Mouse (Mus musculus) forebrain, embryonic 15.5 days (tissue): ENCODE results near the gene Oprd1. TPM values are rescaled to one million over a fixed set of nuclear protein-coding genes. Genes with fewer than 3 reads are reported as not detected.
A peak's percentile ranks its signal among the peaks of the same experiment; 100 is the strongest.

ENCODE experiments used
- ATAC-seq: fragments of 200-750 bp; cut with Nextera tagmentation; replicated peaks from 2 replicates; pipeline ENCODE4 v1.8.0; 2017; ENCODE audit warnings: mild to moderate bottlenecking, moderate TSS enrichment, moderate library complexity
- H3K27ac ChIP-seq: fragments of 300-500 bp; sonication (generic); replicated peaks from 2 replicates; pipeline ENCODE4 v1.5.1; 2015; ENCODE audit warnings: mild to moderate bottlenecking, inconsistent platforms
- H3K27me3 ChIP-seq: fragments of 300-500 bp; sonication (generic); 2 replicates; pipeline ENCODE4 v1.6.1; 2015; ENCODE audit warnings: inconsistent platforms
- H3K36me3 ChIP-seq: fragments of 300-500 bp; sonication (generic); 2 replicates; pipeline ENCODE4 v1.6.1; 2015; ENCODE audit warnings: mild to moderate bottlenecking, inconsistent platforms
- H3K4me1 ChIP-seq: fragments of 300-500 bp; sonication (generic); 2 replicates; pipeline ENCODE4 v1.6.1; 2015; ENCODE audit warnings: inconsistent platforms
- H3K4me2 ChIP-seq: fragments of 300-500 bp; sonication (generic); replicated peaks from 2 replicates; pipeline ENCODE4 v1.6.1; 2015; ENCODE audit warnings: mild to moderate bottlenecking, inconsistent platforms
- H3K4me3 ChIP-seq: fragments of 300-500 bp; sonication (generic); 2 replicates; pipeline ENCODE4 v1.5.1; 2015; ENCODE audit warnings: mild to moderate bottlenecking, inconsistent platforms
- H3K9ac ChIP-seq: fragments of 300-500 bp; sonication (generic); replicated peaks from 2 replicates; pipeline ENCODE4 v1.6.1; 2015; ENCODE audit warnings: mild to moderate bottlenecking, inconsistent platforms
- H3K9me3 ChIP-seq: fragments of 300-500 bp; sonication (generic); 2 replicates; pipeline ENCODE4 v1.6.1; 2016; ENCODE audit warnings: inconsistent platforms
- WGBS: fragments of 180-500 bp; shearing (Covaris S2); methylation state at CpG from one replicate; pipeline ENCODE4 v1.1.7; 2015; ENCODE audit warnings: mixed read lengths; 5-methylcytosine and 5-hydroxymethylcytosine counted together
- polyA plus RNA-seq: library from polyadenylated mRNA; unstranded; fragments of >200 nt; fragmentation: Nextera tagmentation; extraction: Ambion mirVana; gene quantifications from 2 replicates; pipeline ENCODE4 v1.2.1, GENCODE M21; 2015

Oprd1 gene
- polyA plus RNA-seq, 1 experiment from 2014 or later: 0.11 TPM

DNA sequence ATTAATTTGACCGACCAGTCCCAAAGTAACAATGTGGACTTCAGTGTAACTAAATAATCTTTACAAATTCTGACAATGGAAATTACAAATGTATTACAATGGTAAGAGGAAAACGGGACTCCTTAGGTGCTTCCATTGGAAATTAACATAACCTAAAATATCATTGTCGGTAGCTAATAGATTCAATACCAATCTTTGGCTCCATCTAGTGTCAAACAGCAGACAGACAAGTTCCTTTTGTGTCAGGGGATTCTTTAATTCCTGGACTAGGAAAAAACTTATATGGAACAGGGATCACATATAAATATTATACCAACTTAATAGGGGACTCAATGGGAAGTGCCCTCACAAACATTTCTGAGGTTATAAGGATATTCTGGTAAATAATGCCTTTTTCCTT lies 43.1 kb downstream of the Oprd1 start:
- WGBS: 27% methylated on average over 3 of the region's 3 CpGs
- Histone ChIP-seq H3K4me2 (no peak overlapping the region), H3K36me3 (no peaks in the 10 kb centered on the region), H3K27ac (no peak overlapping the region), H3K4me1 (no peaks in the 10 kb centered on the region), H3K9ac (no peak overlapping the region), H3K9me3 (no peaks in the 10 kb centered on the region), H3K4me3 (no peak overlapping the region), H3K27me3 (no peaks in the 10 kb centered on the region)
- no peak for ATAC-seq

DNA sequence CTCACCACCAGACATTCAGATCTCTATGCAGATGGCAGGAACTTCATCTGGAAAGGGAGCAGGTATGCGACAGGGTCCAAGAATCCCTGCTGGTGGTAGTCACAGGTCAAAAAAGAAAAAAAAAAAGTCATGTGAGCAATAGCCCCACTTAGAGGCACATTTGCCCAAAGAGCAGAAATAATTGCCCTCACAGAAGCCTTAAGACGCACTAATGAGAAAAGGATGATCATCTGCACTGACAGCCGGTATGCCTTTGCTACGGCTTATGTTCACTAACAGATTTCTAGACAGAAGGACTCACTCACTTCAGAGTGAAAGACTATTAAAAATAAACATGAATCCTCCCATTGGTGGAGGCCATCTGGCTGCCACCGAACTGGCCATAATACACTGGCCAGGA lies 44.7 kb downstream of the Oprd1 start:
- no peaks in the 10 kb centered on the region for H3K4me1 ChIP-seq
- H3K27me3 ChIP-seq: no peaks in the 10 kb centered on the region
- ATAC-seq: no peak
- no peak overlapping the region for H3K27ac ChIP-seq
- no peak overlapping the region for H3K4me2 ChIP-seq
- H3K4me3 ChIP-seq: no peak overlapping the region
- no peaks in the 10 kb centered on the region for H3K36me3 ChIP-seq
- no peaks in the 10 kb centered on the region for H3K9me3 ChIP-seq
- no peak overlapping the region for H3K9ac ChIP-seq
- 75% methylated on average over 5 of the region's 5 CpGs for WGBS

DNA sequence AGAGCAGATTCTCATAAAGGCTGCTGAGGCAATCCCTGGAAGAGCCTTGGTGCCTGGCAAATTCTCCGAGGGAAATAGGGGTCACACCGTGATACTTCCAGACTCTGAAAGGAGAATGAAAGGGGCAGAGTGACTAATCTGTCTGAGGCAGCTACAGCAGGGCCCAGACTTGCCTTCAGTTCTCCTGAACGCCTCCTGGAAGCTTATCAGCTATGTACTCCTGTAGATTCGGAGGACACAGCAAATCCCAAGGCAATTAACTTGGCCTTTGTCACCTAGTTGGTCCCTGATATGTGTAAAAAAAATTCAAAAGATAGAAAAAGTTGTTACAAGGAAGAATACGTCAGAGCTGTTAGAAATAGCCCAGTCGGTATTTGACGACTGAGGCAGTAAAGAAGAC lies 49.2 kb downstream of the Oprd1 start:
- no peak overlapping the region for H3K27ac ChIP-seq
- ATAC-seq: no peak
- H3K9ac ChIP-seq: no peak overlapping the region
- 80% methylated on average over 7 of the region's 7 CpGs for WGBS
- no peak overlapping the region for H3K4me3 ChIP-seq
- no peak overlapping the region for H3K4me2 ChIP-seq
- H3K27me3 ChIP-seq: no peaks in the 10 kb centered on the region
- no peaks in the 10 kb centered on the region for H3K36me3 ChIP-seq
- no peaks in the 10 kb centered on the region for H3K4me1 ChIP-seq
- no peaks in the 10 kb centered on the region for H3K9me3 ChIP-seq

DNA sequence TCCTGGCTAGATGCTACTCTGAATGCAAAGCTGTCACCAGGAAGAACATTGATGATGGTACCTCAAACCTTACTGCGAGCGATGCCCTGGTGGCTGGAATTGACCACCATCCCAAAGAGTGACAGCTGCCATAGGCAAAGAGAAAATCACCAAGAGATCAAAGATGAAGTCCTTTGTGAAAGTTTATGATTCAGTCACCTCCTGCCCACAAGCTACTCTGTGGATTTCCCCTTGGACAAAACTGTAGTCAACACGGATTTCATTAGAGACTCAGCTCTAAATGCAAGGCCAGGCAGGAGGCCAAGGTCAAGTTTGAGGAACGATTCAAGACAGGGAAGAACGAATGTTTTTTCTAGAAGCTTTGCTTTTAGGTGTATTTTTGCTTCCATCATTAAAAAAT lies 50.4 kb downstream of the Oprd1 start:
- 92% methylated on average over 5 of the region's 5 CpGs for WGBS
- no peak overlapping the region for H3K4me3 ChIP-seq
- no peak overlapping the region for H3K4me2 ChIP-seq
- H3K4me1 ChIP-seq: no peaks in the 10 kb centered on the region
- H3K36me3 ChIP-seq: no peaks in the 10 kb centered on the region
- H3K9ac ChIP-seq: no peak overlapping the region
- no peak overlapping the region for H3K27ac ChIP-seq
- H3K27me3 ChIP-seq: no peaks in the 10 kb centered on the region
- no peaks in the 10 kb centered on the region for H3K9me3 ChIP-seq
- ATAC-seq: no peak

DNA sequence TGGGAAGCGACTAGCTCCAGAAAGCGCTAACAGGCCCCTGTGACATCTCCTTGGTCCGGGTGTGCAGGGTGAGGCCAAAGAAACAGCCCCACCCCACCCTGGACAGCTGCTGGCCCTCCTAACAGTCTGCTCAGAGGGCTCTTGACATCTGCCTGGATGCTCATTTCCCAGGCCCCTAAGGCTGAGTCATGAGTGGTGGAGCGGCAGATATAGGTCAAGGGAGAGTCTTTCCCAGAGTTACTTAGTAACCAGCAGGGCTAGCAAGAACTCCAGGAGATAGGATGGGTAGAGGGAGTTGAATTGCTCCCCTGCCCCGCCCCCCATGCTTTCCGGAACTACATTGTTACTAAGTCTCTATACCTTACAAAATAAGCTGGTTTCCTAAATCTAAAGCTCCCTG lies 51.1 kb downstream of the Oprd1 start:
- no peak for ATAC-seq
- WGBS: 80% methylated on average over 6 of the region's 6 CpGs
- H3K36me3 ChIP-seq: no peaks in the 10 kb centered on the region
- no peaks in the 10 kb centered on the region for H3K9me3 ChIP-seq
- H3K4me2 ChIP-seq: no peak overlapping the region
- H3K4me3 ChIP-seq: no peak overlapping the region
- H3K9ac ChIP-seq: no peak overlapping the region
- H3K4me1 ChIP-seq: no peaks in the 10 kb centered on the region
- H3K27me3 ChIP-seq: no peaks in the 10 kb centered on the region
- H3K27ac ChIP-seq: no peak overlapping the region

DNA sequence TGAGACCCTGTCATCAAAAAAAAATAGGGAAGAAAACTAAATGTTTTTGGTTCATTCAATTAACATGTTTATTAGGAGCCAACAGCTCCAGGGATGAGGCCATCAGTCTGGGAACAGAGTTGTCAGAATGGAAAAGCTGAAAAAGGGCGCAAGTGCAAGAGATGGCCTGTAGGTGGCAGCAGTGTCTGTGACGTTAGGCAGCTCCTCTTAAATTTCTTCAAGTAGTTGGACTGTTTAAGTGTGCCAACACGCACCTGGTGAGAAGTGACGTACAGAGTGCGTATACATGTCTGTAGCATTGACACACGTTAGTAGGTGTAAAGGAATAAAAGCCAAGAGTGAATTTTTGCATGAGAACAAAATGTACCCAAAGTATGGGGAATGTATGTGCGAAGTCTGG lies 55.4 kb downstream of the Oprd1 start:
- no peak overlapping the region for H3K4me3 ChIP-seq
- H3K9ac ChIP-seq: no peak overlapping the region
- H3K4me1 ChIP-seq: no peaks in the 10 kb centered on the region
- no peak overlapping the region for H3K4me2 ChIP-seq
- H3K9me3 ChIP-seq: no peaks in the 10 kb centered on the region
- H3K36me3 ChIP-seq: no peaks in the 10 kb centered on the region
- H3K27ac ChIP-seq: no peak overlapping the region
- no peaks in the 10 kb centered on the region for H3K27me3 ChIP-seq
- 17% methylated on average over 7 of the region's 7 CpGs for WGBS
- no peak; the same call in 1 of the 2 replicates for ATAC-seq

DNA sequence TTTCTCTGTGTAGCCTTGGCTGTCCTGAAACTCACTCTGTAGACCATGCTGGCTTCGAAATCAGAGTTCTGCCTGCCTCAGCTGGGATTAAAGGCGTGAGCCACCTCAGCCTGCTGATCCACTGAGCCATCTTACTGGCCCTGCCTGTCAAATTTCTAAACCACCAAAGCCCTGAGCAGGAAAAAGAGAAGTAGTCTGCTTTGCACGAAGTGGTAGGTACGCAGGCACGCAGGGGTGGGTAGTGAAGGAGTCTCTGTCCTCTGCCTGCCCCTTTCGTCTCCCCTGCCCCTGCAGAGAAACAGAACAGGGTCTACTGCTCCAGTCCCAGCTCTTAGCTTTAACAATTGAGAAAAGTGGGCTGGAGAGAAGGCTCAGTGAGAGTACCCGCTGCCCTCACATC lies 59.2 kb downstream of the Oprd1 start:
- no peak overlapping the region for H3K4me3 ChIP-seq
- no peak for ATAC-seq
- WGBS: 79% methylated on average over 7 of the region's 7 CpGs
- H3K27ac ChIP-seq: no peak overlapping the region
- no peaks in the 10 kb centered on the region for H3K36me3 ChIP-seq
- H3K4me1 ChIP-seq: no peaks in the 10 kb centered on the region
- H3K9ac ChIP-seq: no peak overlapping the region
- H3K27me3 ChIP-seq: 0 out of 2 replicates have a peak, but pooled peaks cover 4% of the 10 kb centered on the region
- no peaks in the 10 kb centered on the region for H3K9me3 ChIP-seq
- H3K4me2 ChIP-seq: no peak overlapping the region

DNA sequence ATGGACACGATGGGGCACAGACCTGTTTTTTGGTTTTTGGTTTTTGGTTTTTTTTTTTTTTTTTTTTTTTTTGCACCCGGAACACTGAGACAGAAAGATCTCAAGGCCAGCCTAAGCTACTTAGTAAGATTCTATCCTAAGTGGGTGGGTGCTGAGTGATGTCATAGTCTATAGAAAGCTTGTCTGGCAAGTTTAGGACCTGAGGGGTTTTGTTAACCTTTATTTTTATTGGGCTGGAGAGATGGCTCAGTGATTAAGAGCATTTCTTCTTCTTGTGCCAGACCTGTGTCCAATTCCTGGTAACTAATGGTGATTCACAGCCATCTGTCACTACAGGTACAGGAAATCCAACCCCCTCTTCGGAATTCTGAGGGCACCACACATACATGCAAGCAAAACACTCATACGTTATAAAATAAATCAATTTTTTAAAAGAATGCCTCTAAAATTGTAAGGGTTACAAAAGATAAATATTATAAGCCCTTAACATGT lies 63.7 kb downstream of the Oprd1 start:
- Histone ChIP-seq H3K9ac (no peak overlapping the region), H3K36me3 (no peaks in the 10 kb centered on the region), H3K27ac (no peak overlapping the region), H3K27me3 (peaks cover 32% of the 10 kb centered on the region), H3K4me1 (peaks cover 9% of the 10 kb centered on the region), H3K4me3 (no peak overlapping the region), H3K9me3 (no peaks in the 10 kb centered on the region), H3K4me2 (no peak overlapping the region)
- WGBS: 66% methylated on average over 4 of the region's 4 CpGs
- ATAC-seq: no peak

DNA sequence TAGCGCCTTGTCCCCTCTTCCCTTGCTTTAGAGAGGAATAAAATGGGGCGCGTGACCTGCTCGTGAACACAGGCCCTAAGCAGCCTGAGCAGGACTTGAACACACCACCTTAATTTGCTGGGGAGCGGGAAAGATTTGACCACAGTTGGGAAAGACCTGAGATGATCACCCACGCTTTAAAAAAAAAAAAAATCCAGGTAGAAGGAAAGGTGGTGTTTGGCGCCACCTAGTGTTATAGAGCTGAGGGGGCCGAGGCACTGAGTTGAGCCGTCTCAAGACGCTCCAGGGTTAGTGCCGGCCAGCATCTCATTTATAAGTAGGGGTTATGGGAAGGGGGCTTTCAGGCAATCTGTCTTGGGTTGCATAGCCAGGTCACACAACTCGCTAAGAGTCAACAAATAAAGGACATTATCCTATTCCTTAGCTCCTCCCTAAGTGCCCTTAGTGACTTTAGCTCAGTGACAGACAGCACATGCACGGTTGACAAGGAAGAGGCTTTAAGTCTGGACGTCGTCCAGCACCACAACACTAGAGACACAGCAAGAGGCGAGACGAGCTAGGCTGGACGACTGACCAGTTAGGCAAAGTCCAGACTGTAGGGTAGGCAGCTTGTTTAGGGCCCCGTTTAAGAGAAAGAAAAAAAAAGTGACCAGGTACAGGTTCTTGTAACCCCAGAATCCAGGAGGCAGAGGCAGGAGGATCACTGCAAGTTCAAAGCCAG lies 64.6 kb downstream of the Oprd1 start:
- WGBS: 15% methylated on average over 19 of the region's 19 CpGs
- H3K27me3 ChIP-seq: peaks cover 41% of the 10 kb centered on the region
- no peak overlapping the region for H3K9ac ChIP-seq
- no peaks in the 10 kb centered on the region for H3K9me3 ChIP-seq
- H3K4me2 ChIP-seq: no peak overlapping the region
- no peak for ATAC-seq
- peaks cover 18% of the 10 kb centered on the region for H3K4me1 ChIP-seq
- no peak overlapping the region for H3K27ac ChIP-seq
- H3K36me3 ChIP-seq: no peaks in the 10 kb centered on the region
- no peak overlapping the region for H3K4me3 ChIP-seq

DNA sequence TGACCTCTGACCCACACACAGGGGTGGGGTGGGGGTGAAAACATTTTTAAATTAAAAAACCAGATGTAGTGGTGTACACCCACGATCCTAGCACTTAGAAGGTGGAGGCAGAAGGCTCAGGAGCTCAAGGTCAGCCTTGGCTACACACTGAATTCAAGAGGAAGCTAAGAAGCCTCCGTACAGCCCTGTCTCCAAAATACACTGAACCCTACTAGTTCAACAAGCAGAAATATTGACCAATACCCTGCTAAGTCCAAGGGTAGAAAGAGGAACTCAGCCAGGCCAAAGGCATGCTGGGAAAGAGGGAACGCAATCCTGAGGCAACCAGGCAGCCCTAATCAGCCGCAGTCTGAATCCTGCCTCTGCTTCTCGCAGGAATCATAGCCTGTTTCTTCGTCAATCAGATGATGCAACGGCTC lies 66.0 kb downstream of the Oprd1 start:
- H3K4me1 ChIP-seq: peaks cover 26% of the 10 kb centered on the region
- ATAC-seq: no peak
- no peaks in the 10 kb centered on the region for H3K9me3 ChIP-seq
- WGBS: 57% methylated on average over 7 of the region's 7 CpGs
- H3K9ac ChIP-seq: no peak overlapping the region
- no peak overlapping the region for H3K4me2 ChIP-seq
- H3K27me3 ChIP-seq: peaks cover 49% of the 10 kb centered on the region
- H3K27ac ChIP-seq: no peak overlapping the region
- no peak overlapping the region for H3K4me3 ChIP-seq
- no peaks in the 10 kb centered on the region for H3K36me3 ChIP-seq

DNA sequence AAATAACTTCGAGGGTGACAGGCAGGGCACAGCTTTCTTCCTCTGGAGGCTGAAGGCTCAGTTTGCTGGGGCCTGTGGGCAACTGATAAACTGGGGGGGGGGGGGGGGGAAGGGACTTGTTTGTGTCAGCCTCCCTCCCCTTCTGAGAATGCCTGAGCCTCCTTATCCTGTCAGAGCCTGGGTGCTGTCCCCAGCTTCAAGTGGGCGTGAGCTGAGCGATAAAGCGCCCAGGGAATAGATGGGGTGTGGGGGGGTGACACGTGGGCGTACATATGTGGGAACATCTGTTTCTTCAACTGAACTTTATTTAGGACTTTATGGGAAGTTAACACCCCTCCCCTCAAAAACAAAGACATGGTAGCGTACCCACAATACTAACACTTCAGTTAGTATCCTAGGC lies 66.8 kb downstream of the Oprd1 start:
- ATAC-seq: no peak
- H3K4me3 ChIP-seq: no peak overlapping the region
- H3K27ac ChIP-seq: no peak overlapping the region
- H3K36me3 ChIP-seq: no peaks in the 10 kb centered on the region
- no peak overlapping the region for H3K9ac ChIP-seq
- no peak overlapping the region for H3K4me2 ChIP-seq
- H3K9me3 ChIP-seq: no peaks in the 10 kb centered on the region
- peaks cover 57% of the 10 kb centered on the region for H3K27me3 ChIP-seq
- WGBS: 78% methylated on average over 7 of the region's 7 CpGs
- peaks cover 26% of the 10 kb centered on the region for H3K4me1 ChIP-seq

DNA sequence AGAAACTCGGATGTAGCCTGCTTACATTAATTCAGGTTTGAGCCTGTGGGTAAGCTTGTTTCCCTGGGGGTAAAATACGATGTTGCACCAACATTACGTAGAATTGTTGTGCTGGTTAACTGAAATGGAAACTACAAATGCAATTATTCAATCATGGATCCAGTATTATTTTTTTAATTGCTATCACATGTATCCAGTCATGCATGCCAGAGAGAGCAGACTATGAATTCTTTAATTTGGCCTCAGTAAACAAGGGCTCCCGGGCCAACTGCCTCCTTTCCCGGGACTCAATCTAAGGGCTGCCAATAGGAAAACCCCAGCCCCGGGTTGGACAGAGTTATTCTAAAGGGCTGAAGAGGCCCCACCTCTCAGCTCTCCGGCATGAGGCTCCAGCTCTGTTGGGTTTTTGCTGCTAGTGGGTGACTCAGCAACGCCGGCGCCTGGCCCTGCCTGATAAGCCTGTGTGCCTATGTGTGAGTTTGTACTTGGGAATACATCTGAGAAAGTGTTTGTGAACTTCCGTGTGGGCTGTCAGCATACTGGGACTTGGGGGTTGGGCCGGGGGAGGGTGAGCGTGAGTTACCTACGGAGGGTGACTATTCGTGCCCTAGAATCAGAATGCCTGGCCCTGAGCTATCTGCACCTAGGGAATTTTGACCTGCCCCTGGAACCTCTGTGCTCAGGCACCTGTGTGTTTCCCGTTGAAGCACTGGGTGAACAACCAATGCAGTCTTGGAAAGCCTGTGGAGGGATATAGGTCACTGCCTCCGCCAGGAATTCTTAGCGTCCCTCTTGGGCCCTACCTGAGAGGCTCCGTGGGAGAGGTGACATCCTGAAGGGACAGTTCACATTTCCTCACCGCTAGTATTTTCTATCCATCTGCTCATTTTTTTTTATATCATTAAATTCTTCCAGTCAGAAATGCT lies 67.5 kb downstream of the Oprd1 start:
- H3K27ac ChIP-seq: no peak overlapping the region
- H3K36me3 ChIP-seq: no peaks in the 10 kb centered on the region
- WGBS: 21% methylated on average over 20 of the region's 20 CpGs
- peaks cover 61% of the 10 kb centered on the region for H3K27me3 ChIP-seq
- H3K9ac ChIP-seq: no peak overlapping the region
- H3K4me3 ChIP-seq: no peak overlapping the region
- no peaks in the 10 kb centered on the region for H3K9me3 ChIP-seq
- peaks cover 26% of the 10 kb centered on the region for H3K4me1 ChIP-seq
- peak overlapping the region; percentile 0; the same call in 1 of the 2 replicates for H3K4me2 ChIP-seq
- ATAC-seq: no peak
